Mouse (Mus musculus): ENCODE measurements around the gene Strn3.
"Not testable (repeated sequence)": the region's sequence is repeated elsewhere in the genome, so short reads cannot be mapped to it uniquely, and the experiment has no call there.

Gene Strn3

DNA sequence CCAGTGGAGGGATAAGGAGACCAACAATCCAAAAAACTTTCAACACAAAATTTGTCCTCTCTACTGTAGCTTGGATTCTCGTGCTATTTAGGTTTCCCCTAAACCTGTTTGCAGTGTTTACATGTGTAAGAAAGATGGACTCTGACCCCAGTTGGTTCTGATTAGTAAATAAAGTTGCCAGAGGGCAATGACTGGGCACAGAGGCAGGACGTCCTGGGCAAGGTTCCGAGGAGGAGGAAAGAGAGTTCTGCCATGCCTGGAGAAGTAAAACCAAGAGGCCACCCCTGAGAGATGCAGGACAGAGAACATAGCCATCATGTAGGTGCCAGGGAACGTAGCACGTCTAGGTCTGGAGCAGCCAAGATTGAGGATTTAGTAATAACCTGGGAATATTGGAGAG, 79.3 kb downstream of the Strn3 start:
- no peak for DNase-seq (ENCODE audit: low spot score)

DNA sequence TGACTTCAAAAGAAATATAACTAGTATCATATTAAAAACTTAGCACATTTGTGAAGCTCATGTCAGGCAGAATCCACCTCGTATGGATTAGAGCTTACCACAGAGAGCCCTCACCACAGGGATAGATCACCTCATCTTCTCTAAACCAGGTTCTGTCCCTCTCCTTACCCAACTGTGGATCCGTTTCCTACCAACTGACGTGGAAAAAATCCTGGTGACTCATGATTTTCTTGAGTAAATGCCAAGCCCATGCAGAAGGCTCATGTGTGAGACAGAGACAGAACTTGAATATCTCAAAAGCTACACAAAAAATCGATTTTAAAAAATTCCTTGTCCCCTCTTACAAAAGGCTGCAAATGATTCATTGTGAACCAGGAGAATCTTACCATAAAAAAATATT, 85.6 kb downstream of the Strn3 start:
- DNase-seq (ENCODE audit: low spot score): no peak

- no peak for DNase-seq (ENCODE audit: low spot score)
These were observed 88.4 kb downstream of the Strn3 start for GRCm38 (mm10) chr12:51603306-51603705.

DNA sequence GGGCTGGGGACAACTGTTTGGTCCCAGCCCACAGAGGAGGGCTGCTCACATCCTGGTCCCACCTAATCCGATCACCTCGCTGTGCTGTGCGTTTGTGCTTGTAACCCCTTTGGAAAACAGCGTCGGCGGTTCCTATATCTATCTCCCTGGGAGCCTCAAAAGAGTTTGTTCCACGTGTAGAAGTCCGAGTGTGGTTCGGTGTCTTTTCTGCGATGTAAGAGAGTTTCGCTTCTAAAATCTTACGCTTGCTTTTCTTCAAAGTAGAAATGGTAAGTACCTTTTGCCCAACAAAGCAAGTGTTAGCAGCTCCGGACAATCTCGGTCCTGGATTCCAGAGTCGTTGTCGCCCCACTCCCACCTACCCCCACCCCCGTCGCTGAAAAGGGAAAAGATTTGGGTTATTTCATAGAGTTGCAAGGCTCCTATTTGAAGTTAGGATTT, 97.6 kb downstream of the Strn3 start:
- DNase-seq (ENCODE audit: low spot score): no peak

GRCm38 (mm10) chr12:51593229-51594029, 98.3 kb downstream of the Strn3 start, which contains the start of gene Coch:
TSS of gene Coch (plus strand) at chr12:51593341.
- peak; percentile 49 for DNase-seq (ENCODE audit: low spot score)

DNA sequence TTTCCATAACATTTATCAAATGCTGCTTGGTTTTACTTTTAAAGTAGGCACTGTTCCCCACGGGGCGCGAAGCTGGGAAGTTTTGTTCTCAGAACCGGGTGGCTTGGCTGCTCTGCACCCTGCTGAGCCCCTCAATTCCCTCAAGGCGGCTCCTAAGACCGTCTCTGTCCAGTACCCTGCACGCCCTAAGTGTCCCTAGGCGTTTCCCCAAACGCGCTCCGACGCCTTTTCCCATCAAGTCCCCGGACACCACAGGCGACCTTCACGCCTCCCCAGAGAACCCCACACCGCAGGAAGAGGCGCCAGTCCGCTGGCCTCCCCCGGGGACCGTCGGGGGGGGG, 98.8 kb downstream of the Strn3 start:
- no peak for DNase-seq (ENCODE audit: low spot score)

- no peak for DNase-seq (ENCODE audit: low spot score)
These were observed 99.8 kb downstream of the Strn3 start for GRCm38 (mm10) chr12:51591921-51592320.

GRCm38 (mm10) chr12:51589263-51589662, 102.4 kb downstream of the Strn3 start:
- no peak for DNase-seq (ENCODE audit: low spot score)

DNA sequence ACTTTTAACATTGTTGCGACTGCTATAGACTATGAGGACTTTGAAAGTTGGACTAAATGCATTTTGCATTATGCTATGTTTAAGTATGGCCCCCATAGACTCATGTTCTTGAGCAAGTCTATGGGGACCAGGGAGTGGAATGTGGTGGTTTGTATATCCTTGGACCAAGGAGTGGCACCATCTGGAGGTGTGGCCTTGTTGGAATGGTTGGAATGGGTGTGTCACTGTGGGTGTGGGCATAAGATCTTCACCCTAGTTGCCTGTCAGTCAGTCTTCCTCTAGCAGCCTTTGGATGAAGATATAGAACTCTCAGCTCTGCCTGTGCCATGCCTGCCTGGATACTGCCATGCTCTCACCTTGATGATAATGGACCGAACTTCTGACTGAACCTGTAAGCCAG, 113.9 kb downstream of the Strn3 start:
- DNase-seq (ENCODE audit: low spot score): not testable (repeated sequence)

DNA sequence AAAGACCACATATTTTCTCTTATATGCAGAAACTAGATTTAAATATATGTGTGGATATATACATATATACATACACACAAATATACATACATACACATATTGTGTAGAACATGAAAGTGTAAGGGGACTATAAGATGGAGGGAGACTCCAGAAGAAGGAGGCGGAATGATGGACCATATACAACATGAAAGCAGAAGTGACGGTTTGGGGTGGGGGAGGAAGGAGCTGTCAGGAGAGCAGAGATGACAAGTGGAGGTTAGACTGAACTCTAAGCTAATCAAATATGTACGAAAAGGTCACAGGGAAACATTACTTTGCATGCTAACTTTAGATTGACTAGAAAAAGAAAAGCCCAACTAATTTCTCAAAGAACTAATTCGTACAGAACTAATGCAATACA, 119.0 kb downstream of the Strn3 start:
- no peak for DNase-seq (ENCODE audit: low spot score)

DNA sequence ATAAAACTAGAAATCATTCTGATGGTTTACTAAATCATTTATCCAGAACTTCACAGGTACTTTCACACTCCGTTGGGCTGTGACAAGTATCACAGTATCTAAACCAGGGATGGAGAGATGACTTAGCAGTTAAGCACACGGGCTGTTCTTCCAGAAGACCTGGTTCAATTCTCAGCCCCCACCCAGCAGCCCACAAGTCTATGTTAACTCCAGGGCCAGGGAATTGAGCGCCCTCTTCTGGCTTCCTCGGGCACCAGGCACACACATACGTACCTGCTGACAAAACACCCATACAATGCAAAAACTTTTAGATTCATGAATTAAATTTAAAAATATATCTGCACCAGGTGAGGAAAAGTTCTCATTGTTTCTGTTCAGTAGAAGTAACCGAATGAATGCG, 121.8 kb downstream of the Strn3 start:
- peak; percentile 50 for DNase-seq (ENCODE audit: low spot score)

DNA sequence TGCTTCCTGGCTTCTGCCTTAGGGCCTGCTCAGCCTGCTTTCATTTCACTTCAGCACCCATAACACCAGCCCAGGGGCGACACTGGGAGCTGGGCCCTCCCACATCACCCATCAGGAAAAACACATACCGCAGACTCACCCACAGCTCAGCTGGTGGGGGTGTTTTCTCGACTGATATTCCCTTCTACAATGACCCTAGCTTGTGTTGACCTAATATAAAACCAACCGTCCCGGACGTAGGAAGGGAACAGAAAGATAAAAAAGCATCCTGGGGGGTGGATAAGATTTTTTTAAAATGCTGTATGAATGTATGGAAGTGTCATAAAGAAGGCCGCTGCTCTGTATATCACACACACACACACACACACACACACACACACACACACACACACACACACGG, 122.2 kb downstream of the Strn3 start:
- DNase-seq (ENCODE audit: low spot score): no peak

DNA sequence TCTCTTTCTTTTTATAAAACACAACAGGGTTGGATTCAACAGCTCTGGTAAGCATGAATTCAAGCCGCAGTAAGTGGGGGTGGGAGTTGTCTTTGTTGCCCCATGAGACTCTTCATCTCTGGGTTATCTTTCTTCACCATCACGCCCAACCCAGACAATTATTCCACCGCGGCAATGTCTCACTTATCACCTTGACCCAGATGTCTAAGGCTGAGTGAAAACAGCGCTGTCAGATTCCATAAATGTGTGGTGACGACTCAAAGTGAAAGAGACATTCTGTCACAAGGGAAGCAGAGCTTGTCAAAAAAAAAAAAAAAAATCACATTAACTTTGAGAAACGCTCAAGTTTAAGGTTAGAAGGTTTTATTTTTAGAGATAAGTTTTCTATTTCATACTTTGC, 124.5 kb downstream of the Strn3 start:
- no peak for DNase-seq (ENCODE audit: low spot score)

DNA sequence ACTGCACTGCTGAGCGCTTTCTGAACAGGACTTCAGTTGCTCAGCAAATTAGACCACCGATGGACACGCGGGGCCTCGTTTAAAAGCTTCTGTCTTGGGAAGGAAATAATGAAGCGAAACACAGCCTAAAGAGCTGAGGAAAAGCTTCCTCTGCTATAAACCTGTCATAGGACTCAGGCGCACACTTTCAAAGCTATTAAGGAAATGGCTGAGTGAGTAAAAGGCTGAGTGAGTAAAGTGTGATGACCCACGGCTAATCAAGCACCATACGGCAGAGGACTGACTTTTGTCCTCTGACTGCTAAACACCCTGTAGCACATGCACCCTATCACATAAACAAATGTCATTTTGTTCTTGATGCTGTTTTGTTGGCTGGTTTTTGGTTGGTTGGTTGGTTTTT, 130.3 kb downstream of the Strn3 start:
- DNase-seq (ENCODE audit: low spot score): no peak

Data from testis, postnatal 10 days (tissue).